Mouse (Mus musculus): Measurements from ENCODE around the gene Cckar.

Gene Cckar

DNA sequence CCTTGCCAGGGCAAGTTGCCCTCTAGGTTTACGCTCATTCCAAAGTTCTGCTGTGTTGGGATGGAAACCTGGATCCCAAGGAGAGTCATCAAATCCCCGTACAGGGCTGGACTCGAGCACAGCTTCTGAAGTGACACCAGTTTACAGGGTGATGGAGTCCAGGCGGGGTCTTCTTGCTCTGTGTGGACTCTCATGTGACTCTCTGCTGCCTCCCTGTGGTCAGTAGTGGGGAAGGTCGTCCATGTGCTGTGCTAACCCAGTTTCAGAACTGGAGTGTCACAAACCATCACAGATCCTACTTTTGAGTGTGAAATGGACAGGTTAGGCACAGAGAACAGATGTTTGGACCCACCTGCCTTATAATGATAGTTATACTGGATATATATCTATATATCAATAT is 35.2 kb downstream of the Cckar start:
- DNase-seq (ENCODE audit: low spot score in 2 of 2), result peak; percentile 46 to 60

DNA sequence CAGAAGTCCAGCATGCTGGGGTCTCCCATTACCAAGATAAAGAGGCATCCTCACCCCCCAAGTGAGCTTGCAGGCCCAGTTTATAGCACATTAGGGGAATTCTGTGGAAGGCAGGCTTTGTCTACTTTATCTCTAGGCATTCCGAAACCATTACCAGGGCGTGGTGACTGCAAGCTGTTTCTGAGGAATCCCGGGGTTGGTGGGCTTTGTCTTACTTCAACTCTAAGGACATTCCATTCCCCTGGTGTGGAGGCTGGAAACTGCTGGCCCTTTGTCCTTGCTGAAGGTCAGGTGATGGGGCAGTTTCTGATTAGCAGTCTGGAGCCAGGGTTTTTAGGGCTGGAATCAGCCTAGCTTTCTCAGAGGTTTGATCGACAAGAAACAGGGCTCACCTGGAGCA is 36.0 kb downstream of the Cckar start:
- DNase-seq (ENCODE audit: low spot score in 2 of 2), result no peak

DNA sequence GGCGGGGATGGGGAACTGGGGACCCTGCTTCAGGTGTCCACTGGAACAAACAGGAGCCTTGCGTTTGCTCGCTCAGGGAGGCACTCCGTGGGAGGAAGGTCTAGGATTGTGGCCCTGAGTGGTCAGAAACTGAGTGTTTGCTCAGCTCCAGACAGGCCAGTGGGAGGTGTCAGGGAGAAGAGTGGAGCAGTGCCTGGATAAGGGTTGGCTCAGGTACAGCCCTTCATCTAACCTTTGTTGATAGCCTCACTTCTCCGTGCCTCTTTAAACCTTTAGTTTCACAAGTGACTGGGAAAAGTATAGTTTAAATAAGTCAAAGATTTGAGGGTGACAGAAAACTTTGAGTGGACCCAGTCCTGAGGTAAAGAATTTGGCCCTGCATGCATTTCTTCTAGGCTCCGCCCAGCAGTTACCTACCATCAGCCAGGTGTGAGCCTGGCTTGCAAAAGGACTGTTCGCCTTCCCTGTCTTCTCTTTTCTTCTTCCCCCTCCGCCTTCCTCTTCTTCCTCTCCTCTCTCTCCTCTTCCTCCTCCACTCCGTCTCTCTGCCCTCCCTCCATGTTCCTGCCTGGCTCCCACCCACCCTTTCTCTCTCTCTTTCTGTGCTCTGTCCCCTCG is 37.1 kb downstream of the Cckar start:
- DNase-seq (ENCODE audit: low spot score in 2 of 2), result no peak

DNA sequence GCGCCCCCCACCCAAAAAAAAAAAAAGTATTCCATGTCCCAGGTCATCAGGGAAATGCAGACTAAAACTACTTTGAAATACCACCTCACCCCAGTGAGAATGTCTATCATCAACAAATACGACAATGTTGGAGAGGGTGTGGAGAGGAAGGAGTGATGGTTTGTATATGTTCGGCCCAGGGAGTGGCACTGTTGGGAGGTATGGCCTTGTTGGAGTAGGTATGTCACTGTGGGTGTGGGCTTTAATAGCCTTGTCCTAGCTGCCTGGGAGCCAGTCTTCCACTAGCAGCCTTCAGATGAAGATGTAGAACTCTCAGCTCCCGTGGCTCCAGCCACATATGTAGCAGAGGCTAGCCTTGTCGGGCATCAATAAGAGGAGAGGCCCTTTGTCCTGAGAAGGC is 39.5 kb downstream of the Cckar start:
- no peak for DNase-seq (ENCODE audit: low spot score in 2 of 2)

DNA sequence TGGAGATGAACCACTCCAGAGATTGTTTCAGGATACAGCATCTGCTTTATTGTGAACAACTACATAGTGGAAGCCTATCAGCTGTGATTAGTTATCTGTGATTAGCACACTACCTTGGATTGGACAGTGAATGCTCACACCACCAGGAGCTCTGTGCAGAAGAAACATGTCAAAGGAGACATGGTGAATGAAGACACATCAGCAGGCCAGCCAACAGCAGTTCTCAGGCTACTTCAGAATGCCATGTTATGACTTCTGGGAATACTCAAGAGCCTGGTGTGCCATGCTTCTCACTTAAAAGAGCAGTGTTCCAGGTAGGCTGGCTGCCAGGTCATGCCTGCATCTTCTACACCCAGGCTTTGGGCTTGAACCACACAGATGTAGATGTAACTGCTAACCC is 43.8 kb downstream of the Cckar start:
- DNase-seq (ENCODE audit: low spot score in 2 of 2), result no peak

DNA sequence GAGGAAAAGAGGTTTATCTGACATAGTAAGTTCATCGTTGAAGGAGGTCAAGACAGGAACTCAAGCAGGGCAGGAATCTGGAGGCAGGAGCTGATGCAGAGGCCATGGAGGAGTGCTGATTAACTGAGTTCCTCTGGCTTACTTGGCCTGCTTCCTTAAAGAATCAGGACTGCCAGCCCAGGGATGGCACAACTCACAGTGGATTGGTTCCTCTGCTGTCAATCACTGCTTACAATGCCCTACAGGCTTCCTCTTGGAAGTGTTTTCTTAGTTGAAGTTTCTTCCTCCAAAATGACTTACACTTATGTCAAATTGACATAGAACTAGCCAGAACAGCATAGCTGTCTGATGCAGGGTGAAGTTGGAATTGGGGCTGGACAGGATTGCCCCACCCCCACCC is 45.1 kb downstream of the Cckar start:
- DNase-seq (ENCODE audit: low spot score in 2 of 2), result no peak

DNA sequence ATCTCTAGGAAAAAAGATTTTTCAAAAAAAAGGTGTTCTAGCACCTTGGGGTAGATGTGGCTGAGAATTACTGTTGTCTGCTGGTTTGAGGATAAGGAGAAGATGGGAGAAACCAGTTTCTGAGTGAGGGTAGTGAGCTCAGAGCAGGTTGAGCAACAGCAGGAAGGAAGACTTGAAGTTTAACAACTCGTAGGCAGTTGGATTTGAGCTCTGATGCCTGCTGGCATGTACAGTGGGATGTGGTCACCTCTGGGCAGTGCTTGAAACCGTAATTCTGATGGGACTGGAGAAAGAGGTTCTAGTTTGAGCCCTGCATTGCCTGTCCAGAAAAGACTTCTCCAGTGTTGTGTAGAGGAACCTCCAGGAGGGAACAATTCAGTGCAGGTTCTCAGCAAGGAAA is 46.0 kb downstream of the Cckar start:
- DNase-seq (ENCODE audit: low spot score in 2 of 2), result no peak

DNA sequence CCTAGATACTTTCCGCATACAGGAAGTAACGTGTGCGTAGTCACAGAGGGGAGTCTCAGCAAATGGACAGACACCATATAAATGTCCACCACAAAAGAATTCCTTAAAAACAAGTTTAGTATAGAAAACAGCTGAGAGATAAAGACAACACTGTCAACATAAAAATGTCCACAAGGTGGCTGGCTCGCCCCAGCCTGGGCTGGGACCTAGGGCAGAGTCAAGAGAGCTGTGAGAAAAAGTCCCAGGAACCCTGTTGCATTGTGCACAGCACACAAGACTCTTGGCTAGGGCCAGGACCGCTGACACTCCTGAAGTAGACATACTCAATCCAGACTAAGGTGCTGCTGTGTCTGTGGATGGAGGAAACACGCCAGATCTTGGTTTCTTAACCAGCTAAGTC is 49.6 kb downstream of the Cckar start:
- no peak for DNase-seq (ENCODE audit: low spot score in 2 of 2)

DNA sequence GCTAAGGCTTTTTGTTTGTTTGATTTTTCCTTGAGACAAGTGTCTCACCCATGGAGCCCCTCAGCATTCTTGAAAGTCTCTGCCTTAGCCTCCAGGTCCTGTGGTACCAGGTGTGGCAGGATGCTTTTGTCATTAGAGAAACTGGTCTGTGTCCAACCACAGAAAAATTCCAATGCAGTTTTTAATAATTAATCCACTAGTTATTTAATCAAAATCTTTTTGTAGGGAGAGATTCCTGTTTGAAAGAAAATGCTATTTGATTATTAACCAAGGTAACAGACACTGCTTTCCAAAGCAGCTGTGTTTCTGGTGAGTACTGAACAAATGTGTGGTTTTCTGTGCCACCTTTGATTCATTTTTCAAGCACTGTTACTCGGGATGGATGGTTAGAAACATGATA is 50.9 kb downstream of the Cckar start:
- no peak for DNase-seq (ENCODE audit: low spot score in 2 of 2)
